Mouse (Mus musculus): ENCODE data around the gene Tiparp.

Tiparp gene

GRCm38 (mm10) chr3:65527691-65528601 lies at the start of gene Tiparp:
Gene Tiparp, plus strand, starts transcription at chr3:65528410.
- DNase-seq = peak; percentile 79

DNA sequence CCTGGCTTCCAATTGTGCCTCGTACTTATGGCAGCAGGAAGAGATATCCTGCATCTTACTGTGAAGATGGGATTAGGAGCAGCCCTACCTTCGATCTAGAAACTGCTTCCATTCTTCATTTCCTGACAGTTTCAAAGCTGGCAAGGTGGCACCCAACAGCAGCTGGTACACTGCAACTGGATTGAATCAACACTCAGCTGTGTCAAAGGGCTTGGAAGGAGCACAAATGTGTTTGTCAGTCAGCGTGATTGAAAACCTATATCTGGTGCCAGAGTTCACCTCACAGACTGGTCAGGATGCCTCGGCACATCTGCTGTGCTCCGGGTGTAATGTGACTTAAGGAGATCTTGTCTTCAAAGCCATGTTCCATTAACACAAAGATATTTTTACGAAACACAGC lies 47.5 kb upstream of the Tiparp start:
- DNase-seq = no peak

DNA sequence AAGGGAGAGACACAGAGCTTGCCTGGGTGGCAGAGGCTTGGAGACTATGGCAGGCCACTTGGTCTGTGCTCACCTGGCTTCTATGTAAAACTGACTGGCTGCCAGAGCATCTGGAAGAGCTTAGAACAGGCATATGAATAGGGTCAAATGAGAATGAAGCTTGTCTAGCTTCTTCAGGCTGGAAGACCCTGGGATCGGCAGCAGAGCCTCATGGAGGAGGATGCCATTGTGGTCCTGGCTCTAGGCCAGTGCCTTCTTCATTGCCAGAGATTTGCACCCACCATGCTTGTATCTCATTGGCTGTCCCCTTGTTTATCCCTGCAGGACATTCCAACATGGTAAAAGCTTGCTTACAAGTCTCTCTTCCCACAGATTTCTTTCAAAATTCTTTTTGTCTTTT lies 45.9 kb upstream of the Tiparp start:
- no peak for DNase-seq

GRCm38 (mm10) chr3:65482698-65483407 lies 45.4 kb upstream of the Tiparp start:
- no peak for DNase-seq

DNA sequence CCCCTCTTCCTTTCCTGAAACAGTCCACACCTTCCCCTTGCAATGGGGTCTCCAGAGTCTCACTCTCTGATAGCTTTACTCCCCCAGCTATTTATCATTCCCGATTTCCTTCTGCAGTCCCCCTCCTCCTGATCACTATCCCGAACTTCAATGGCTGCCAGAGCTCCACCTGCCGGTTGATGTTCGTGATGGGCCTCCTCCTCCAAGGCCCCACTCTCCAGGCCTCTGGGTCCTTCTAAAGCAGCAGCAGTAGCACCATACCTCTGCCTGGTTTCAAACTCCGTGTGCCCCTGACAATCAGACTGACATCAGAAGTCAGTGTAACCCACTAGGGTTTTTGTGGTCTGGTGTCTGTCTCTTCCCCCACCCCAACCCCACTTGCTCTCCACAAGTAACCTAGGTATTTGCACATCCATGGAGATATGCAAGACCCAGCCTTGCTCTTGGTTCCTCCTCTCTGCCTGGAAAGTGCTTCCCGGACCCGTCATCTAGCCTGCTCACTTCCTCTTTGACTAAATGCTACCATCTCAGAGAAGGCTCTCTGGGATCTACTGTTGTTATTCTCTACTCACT lies 44.0 kb upstream of the Tiparp start:
- DNase-seq = no peak

GRCm38 (mm10) chr3:65487419-65488088 lies 40.7 kb upstream of the Tiparp start:
- DNase-seq = no peak

- DNase-seq = no peak
These were observed 39.5 kb upstream of the Tiparp start for GRCm38 (mm10) chr3:65488556-65489244.

GRCm38 (mm10) chr3:65489601-65490000 lies 38.6 kb upstream of the Tiparp start:
- no peak for DNase-seq

DNA sequence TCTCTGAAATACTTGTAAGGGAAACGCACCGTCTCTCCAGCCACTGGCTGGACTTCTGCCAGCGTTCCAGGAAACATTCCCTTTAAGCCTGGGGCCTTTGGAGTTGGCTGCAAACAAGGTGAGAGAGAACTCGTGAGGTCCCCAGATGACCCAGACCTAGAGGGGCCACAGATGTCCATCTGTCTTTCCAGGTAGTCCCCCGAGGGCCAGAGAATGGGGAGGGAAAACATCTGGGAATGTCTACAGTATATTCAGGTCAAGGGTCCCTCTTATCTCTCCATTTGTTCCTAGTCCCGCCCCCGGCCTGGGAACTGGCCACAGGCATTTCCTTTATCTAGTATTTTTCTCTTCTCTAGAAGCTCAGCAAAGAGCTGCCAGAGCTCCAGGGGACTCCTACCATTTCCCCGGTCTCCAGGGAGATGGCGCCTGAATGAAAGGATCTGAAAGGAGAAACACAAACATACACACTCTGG lies 33.9 kb upstream of the Tiparp start:
- DNase-seq = no peak

GRCm38 (mm10) chr3:65507766-65508165 lies 20.4 kb upstream of the Tiparp start:
- DNase-seq = no peak

GRCm38 (mm10) chr3:65510588-65510987 lies 17.6 kb upstream of the Tiparp start:
- no peak for DNase-seq

DNA sequence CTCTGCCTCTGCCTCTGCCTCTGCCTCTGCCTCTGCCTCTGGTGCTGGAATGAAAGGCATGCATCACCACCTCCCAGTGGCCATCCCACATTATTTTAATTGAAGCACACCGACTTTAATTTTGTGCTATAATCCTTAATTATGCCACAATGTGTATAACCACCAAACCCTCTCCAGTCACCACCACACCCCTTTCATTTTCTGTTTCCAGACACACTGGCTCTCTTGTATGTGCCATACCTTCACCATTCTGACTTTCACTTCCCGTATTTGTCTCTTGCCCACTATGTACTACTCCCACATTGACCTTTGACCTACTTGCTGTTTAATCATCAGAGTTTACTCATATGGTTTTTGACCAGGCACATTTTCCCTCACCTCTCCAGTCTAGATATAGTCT lies 12.5 kb upstream of the Tiparp start:
- no peak for DNase-seq

- DNase-seq = no peak
These were observed 11.7 kb upstream of the Tiparp start for GRCm38 (mm10) chr3:65516526-65516925.

DNA sequence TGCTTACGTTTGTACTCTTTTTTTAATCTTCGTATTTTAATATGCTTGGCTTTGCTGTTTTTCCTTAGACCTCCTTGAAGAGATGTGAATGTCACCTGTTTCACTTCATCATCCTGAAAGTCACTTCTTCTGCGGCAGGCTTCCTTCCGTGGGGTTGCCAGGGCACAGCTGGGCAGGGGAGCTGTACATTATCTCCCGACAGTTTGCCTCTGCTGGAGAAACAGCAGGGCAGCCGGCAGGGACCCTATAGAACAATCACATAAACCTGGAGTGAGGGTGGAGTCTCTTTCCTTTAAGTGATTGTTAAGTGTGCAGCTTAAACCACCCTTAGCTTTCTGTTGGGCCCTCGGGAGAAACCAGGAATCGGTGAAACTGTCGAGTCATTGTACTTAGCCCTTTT lies 11.1 kb upstream of the Tiparp start:
- DNase-seq = no peak

- no peak for DNase-seq
These were observed 10.3 kb upstream of the Tiparp start for GRCm38 (mm10) chr3:65517747-65518527.

DNA sequence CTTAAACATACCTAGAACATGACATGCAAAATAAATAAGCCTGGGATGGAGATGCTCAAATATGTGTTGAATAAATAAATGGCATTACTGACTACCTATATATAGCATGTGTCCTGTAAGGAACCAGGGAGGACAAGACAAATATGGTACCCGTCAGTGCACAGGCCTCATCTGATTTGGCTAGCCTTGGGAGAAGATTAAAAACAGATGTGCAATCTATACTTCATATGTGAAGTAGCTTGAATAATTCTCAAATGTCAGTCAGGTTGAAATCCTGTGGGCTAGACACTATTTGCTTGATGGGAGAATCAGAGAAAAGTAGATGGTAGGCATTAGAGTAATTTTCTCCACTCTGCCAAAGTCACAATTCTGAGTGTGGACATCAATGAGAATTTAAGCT lies 6.8 kb upstream of the Tiparp start:
- no peak for DNase-seq

DNA sequence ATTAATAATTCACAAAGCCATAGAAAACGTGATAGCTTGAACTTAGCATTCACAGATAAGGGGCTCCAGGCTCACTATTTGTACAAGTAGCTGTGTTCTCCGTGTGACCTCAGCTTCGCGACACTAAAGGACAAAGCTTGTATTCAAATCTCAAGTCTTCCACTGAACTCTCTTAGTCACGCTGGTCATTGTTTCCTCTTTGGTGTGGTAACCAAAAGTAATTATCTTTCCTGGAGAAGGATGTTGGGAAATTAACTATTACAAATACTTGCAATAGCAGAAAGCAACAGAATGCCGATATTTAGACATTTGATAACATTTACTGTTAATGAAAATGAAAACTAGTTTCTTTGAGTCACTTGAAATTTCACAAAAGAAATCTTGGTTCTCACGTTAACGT lies 4.8 kb upstream of the Tiparp start:
- DNase-seq = no peak

DNA sequence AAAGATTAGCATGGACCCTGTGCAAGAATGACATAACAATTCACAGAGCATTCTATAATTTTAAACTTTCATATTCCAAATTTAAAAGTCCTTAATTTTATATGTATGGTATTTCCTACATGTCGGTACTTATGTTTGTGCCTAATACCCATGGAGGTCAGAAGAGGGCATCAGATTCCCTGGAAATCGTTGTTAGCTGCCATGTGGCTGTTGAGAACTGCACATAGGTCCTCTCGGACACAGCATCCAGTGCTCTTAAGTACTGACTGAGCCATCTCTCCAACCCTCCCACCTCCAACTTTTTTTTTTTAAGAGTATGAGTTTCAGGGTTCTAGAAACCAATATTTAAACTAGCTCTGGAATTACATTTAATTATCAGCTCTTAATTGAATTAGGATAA lies 2.5 kb upstream of the Tiparp start:
- no peak for DNase-seq

GRCm38 (mm10) chr3:65527196-65527595 lies 1.0 kb upstream of the Tiparp start:
- DNase-seq = no peak

- peak; percentile 67 for DNase-seq
These were observed 632 bp downstream of the Tiparp start for GRCm38 (mm10) chr3:65528614-65529470.
